Mouse (Mus musculus) A20 (cell line): ENCODE data around the gene Acpp.

Experiments used
- DNase-seq: peaks from one replicate; pipeline ENCODE4 v3.0.0-alpha.2; 2011; ENCODE audit warnings: low read depth, low spot score

The Acpp gene

DNA sequence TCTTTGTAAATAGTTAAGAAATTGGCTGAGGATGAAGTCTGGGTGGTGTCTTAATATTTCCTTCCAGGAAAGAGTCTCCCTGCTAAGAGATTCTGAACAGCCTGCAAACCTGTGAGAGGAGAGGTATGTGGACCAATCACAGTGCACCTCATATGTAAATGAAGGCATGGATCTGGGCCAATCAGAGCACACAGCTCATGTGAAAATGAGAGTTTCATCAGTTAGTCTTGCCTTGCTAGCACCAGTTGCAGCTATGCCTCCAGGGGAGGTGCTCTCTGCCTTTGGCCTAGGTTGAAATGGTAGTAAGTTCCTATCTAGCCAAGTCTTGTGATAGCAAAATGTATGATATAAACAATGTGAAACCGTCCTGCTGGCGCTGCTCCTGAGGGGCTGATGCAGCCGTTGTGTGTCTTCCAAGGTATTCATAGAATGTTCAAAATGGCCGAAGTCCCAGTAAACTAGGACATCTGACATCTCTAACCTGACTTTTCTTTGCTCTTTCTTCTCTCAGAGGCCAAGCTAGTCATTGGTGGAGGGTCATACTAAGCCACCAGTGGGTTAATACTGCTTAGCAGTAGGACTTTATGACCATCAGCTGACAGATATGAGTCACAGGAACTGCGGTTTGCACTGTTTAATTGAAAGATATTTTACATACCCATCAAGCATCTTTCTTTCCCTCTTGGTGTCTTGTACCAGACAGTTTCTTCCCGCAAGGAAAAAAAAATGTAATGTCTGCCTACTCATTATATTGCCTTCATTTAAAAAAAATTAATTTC lies 32.0 kb downstream of the Acpp start:
- peak; percentile 8 for DNase-seq

DNA sequence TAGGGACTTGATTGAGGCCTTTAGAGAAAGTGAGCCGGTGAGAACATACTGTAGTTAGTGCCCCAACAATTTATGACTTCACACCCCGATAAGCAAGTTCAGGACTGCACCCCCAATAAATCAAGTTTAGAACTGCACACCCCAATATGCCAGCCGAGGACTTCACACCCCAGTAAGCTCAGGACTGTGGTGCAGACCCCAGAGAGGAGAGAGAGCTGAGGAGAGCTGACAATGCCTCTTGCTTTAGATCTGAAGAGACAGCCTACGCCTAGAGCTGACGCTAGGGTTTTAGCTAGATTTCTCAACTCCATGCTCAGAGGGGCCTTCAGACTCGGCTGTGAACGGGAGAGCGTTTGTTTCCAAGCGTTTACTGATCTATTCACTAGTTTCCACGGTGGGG lies 32.7 kb downstream of the Acpp start:
- DNase-seq: no peak

DNA sequence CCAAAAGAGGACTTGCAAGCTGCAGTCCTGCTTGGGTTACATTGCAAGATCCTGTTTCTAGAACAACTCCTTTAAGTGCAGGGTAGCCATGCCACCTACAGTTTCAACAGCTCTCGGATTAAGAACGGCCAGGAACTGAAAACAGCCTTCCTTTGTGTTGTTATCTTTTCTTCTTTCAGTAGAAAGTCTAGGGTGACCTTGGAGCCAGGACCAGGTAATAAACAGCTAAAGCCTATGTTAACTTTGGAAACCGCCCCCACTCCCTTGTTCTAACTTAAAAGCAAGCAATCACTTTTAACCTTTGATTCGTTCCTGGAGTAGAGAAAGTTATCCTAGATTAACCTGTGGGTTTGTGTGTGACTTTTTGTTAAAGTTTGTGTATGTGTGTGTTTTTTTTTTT lies 33.2 kb downstream of the Acpp start:
- DNase-seq: no peak

DNA sequence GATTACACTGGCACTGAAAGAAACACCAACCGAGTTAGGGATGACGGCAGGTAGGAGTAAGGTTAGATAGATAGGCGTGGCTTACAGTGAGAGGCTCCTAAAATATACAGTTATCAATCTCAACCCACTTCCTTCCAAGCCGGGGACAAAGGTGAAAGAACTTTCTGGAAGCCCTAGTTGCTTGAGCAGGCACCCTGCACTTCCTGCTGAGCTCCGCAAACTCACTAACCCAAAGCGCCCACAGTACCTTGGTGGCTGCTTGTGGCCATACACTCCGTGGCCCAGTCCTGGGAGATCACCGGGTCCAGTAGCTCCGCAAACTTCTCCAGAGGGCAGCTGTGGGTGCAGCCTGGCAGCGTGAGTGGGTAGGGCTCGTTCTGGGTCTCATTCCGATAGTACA lies 37.0 kb downstream of the Acpp start:
- no peak for DNase-seq

DNA sequence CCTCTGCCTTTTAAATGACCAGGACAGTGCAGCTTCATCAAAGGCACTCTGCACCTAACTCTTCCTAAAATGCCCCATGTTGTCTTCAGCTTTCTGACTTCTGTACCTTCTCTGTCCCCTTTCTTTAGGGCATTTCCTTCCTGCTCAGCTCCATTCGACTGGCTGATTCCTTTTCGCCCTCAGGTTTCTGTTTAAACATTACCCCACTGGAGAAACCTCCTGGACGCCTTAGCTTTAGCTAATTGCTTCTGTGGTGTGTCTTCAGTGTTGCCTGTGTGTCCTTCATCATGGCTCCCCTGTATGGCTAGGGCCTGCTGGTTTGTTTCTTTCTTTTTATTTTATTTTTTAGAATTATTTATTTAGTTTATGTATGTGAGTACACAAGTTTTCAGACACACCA lies 40.5 kb downstream of the Acpp start:
- no peak for DNase-seq

DNA sequence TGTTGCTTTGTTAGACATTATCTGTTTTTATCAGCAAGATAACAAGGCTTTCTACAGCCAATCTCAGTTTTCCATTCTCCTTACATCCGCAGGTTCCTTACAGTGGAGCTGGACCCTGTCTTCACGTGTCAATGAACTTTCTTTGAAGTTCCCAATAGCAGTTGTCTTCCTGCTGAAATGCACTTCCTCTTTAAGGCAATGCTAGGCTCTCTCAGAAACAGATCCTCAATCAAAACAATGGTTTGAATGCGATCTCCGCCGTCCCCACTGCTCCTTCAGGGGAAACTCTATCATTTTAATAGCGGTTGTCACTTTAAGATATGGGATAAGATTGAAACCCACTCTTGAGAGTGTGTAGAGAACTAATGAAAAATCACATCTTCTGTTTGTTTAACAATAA lies 52.6 kb downstream of the Acpp start:
- DNase-seq: no peak

DNA sequence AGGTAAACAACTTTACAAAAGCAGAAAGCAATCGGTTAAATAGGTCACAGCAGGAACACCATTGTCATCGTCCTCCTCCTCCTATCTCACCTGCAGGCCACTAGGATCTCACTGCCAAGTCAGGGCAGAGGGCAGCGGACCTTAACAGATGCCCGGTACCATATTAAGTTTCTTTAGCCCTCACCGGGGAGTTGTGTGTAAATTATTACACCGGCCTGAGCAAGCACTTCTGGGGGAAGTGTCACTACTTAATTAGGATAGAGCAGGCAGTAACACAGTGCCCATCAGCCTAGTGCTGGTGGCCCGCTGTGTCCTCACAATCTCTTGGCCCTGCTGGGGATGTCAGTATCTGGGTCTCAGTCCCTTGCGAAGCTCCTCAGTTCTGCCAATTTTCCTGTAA lies 55.0 kb downstream of the Acpp start:
- no peak for DNase-seq

DNA sequence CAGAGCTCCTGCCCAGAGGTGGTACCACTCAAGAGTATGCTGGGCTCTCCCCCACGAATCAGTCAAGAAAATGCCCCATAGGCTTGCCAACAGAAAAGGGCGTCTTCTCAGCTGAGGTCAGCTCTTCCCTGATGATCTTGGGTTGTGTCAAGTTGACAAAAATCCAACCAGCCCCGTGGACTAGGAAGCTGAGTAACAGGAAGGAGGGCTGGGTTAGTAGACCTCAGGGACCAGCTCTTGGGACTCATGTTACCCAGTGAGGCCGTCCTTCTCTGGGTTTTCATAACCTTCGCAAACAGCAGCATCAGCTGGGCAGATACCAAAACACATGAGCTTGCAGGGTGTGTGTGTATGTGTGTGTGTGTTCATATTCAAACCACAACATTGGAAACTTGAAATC lies 55.8 kb downstream of the Acpp start:
- no peak for DNase-seq

DNA sequence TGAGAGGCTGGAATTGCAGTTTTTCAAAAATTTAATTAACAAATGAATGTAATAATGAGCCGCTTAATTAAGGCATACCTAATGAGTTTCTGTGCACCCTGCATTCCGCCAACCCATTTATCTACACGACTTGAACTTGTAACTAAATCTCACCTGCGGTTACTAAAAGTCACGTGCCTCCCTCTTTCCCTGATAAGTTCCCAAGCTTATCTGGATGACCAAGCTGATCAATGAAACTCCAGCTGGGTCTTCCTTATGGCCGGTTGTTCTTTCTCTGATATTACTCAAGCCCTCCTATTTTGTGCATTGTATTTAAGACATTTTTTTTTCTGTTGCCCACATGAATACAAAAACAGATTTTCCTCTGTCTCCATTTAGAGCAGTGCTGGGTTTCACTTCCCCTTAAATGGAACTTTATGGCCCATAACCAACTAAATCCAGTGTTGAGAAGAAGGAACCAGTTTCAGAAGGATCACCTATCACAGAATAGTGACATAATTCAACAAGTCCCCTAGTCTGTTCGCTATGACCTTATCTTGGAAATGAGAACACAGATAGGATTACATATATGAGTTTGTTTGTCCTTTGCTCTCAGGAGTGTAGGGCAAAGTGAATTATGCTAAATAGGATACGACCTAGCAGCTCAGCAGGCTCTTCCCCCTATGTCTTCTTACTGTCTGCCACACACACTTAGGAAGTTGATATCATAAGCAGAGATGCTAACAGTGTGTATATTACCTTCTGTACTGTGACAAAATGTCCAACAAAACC lies 56.6 kb downstream of the Acpp start:
- peak; percentile 85 for DNase-seq

DNA sequence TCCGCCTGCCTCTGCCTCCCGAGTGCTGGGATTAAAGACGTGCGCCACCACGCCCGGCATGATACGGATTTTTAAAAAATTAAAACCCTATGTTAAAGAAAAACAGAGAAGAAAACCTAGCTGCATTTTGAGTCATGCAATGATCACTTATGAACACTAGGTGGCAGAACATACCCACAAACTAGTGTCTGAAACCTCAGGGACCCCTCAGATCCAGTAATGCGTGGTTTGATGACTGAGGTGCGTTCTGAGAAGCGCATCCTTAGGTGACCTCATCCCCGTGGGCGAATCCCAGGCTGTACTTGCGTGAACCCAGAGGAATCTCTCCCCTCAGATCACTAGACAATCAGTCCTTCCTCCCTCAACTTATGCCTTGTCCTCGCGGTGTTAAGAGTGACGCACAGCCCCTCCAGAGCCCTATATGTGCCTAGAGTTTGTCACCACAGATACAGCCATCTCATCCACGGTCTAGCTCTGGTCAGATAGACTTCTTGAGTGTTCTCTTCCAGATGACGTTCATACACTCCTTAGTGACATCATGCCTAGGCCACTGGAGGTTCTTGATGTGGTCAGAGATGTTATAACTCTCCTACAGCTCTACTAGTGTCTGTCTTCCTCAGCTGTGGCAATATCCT lies 59.9 kb downstream of the Acpp start:
- peak; percentile 65 for DNase-seq

DNA sequence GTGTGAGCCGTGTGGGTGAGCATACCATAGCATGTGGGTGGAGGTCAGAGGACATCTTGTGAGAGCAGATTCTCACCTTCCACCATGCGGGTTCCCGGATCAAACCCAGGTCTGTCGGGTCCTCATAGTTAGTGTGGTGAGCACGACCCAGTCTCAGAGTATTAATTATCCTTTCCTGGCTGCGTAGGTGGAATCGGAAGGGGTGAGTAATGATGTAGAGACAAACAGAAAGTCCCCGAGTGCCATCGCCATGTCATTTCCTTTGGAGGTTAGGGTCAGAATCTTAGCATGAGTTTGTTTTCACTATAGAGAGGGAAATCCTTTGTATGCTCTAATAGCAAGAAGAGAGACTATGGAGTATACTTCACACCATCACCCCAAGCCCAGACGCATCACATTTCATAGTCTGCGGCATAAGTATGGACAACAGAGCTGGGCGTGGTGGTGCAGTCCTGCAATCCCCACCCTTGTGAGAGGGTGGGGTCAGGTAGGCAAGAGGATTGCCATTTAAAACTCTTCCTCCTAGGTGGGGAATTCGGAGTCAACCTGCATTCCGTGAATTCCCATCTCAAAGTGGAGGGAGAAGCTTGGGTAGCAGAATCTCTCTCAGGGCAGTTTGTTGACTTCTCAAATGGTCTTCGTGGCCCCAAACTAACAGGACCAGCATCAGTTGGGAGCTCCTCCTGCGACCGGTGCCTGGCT lies 62.3 kb downstream of the Acpp start:
- no peak for DNase-seq

DNA sequence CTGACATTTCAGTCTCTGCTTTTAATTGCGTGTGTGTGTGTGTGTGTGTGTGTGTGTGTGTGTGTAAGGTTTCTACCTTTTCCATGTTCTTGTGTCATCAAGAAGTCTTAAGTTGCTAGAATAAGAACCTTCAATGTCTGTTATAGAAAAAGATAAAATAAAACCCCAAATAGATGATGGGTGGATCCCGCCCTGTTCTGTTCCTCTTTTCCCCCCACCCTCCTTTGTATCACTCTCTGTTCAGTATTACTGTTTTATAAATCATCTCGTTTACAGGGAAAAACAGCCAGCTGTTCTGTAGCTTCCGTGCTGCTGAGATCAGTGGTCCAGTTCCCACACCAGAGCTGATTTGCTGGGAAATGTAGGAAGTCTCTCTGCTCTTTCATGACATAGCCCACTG lies 65.5 kb downstream of the Acpp start:
- no peak for DNase-seq

DNA sequence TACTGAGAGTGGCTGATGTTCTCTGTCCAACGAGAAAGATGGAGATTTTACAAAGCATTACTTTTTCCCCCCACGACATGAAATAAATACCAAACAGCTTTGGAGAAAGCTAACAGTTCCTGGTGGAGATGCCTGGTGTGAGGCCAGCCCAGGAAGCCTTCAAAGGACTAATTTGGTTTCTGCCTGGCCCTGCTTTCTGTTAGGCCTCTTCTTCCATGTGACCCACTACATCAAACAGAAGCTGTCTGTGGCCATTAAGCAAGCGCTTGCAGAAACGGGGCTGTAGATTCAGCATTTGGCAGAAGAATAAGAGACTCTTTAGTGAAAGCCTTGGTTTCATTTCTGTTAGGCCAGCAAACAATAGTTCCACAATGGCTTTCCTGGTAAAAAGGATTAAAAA lies 65.9 kb downstream of the Acpp start:
- no peak for DNase-seq

DNA sequence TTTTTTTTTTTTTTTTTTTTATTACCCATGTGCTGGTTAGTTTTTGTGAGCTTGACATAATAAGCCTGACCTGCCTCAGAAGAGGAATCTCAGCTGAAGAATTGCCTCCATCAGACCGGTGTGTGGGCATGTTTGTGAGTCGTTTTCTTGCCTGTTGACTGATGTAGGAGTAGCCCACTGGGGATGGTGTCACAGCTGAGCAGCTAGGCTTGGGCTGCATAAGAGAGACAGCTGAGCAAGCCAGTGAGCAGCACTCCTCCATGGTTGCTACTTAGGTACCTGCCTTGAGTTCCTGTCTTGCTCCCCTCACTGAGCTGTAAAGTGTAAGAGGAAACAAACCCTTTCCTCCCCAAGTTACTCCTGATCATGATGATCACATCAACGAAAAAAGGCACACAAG lies 67.6 kb downstream of the Acpp start:
- DNase-seq: no peak

DNA sequence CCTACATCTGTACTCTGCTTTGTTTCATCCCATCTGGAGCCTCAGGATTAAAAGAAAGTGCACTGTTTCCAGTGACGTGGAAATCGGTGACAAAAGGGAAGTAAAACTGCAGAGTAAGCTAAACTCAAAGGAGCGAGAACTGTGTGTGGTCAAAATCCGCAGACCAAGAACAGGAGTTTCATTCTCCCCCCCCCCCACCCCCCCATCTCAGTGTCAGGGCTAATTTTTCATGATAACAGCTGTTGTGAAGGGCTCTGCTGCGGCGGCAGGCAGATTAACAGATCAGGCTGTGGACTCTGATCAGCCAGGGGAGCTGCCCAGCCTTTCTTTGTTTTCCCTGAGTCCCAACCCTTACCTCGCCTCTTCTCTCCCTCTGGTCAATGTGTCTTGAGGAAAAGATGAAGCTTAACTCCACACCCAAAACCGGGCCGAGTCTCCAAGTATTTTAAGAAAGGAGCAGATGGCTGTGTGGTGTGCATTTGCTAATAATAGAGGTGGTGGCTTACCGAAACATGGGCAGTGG lies 68.1 kb downstream of the Acpp start:
- peak; percentile 67 for DNase-seq

DNA sequence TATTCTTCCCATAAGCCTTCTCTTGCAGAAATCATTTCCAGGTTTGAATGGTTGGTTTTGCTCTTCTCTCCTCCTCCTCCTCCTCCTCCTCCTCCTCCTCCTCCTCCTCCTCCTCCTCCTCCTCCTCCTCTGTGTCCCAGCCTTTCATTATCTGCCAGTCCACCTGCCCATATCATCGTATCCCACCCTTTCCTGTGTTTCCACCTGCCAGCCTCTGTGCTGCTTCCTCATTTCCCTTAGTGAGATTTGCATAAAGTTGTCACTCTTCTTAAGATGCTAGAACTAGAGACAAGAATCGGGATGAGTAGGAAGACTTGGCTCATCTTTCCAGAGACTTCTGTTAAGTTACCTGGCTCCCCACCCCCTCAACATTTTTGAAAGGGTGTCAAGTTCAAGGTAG lies 73.0 kb downstream of the Acpp start:
- DNase-seq: no peak

DNA sequence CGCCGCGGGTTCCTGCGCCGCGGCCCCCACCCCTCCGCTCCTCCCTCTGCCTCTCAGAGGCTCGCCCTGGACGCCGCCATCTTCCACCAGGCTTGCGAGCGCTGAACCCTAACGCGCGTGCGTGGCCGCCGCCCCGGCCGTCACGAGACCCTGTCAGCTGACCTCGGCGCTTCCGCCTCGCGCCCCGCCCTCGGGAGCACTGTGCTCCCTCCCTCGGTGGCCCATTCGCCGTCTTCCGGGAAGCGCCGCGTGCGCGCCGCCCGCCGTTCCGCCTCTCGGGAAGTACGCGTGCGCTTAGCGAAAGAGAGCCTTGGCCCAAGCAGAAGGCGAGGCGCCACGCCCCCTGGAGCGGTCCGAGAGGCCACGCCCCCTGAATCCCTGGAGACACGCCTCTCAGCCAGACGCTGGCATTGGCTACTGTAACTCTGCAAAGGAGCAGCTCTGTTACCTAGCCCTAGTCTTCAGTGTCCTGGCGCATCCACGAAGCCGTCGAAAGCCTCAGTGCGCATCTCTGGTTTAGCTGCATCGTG lies 74.7 kb downstream of the Acpp start, which contains the start of gene Dnajc13:
Dnajc13 (minus strand) TSS at position 108 of the 530 bp plus-strand sequence.
- peak; percentile 100 for DNase-seq

DNA sequence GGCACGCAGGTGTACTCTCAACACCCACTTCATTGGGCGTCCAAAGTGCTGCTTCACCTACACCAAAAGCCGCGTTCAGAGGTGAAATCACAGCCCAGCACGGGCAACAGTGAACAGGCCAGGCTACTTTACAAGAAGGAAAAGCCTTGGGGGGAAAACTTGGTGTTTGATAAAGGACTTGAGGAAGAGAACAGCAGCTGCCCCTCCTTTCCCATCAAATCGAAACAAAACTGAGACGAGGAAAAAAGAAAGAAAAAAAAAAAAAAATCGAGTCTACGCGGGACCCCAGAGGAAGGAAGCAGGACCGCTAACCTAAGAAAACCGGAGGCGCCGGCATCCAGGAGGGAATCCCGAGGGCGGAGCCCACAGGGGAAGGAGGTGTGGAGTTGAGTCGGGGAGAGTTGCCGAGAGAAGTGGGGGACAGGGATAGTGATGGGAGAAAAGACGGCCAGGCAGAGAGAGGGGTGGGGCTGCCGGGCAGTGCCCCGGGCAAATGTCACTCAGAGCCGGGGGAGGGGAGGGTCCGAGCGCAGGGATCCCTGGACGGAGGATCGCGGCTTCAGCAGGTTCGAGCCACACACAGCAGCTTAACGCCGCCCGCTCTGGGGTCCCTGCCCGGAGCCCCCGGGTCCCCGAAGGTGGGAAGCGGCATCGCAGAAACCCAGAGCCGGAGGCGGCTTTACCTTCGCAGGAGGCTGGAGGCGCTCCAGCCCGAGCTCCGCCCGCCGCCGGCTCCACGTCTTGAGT lies 75.4 kb downstream of the Acpp start:
- peak; percentile 67 for DNase-seq

DNA sequence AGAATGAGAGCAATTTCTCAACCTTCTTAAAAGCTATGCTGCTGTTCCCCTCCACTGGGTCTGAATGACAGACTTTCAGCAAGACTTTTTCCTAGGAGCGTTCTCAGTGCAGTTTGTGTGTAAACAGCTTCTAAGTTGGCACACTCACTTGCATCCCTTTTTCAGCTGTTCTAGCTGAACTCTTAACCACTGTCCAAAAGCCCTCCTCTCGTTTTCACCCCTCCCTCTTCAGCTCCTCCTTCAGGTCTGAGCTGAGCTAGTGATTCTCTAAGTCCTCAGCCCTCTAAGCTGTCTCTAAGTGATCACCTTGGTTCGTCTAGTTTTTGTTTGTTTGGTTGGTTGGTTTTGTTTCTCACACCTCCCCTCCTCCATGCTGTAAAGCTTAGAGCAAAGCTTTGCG lies 77.2 kb downstream of the Acpp start:
- DNase-seq: no peak

DNA sequence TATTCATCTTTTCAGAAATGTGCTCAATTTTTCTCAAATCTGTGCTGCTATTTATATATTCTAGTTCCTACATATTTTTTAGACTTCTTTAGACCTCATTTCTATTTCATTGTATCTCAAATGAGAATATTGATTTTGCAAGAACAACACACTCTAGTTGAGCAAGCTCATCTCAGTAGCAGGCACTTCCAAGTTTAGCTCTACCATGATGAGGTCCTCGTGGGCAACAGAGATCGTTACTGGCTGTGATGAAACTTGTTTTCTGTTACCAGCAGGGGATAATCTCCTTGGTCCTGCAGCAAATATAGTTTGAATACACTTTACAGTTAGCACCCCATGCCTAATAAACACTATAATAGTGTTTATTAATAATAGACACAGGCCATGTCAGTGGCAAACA lies 81.5 kb downstream of the Acpp start:
- no peak for DNase-seq
